Comparison of ENCODE assay signal across 8 mouse cellular contexts in the genomic region with DNA sequence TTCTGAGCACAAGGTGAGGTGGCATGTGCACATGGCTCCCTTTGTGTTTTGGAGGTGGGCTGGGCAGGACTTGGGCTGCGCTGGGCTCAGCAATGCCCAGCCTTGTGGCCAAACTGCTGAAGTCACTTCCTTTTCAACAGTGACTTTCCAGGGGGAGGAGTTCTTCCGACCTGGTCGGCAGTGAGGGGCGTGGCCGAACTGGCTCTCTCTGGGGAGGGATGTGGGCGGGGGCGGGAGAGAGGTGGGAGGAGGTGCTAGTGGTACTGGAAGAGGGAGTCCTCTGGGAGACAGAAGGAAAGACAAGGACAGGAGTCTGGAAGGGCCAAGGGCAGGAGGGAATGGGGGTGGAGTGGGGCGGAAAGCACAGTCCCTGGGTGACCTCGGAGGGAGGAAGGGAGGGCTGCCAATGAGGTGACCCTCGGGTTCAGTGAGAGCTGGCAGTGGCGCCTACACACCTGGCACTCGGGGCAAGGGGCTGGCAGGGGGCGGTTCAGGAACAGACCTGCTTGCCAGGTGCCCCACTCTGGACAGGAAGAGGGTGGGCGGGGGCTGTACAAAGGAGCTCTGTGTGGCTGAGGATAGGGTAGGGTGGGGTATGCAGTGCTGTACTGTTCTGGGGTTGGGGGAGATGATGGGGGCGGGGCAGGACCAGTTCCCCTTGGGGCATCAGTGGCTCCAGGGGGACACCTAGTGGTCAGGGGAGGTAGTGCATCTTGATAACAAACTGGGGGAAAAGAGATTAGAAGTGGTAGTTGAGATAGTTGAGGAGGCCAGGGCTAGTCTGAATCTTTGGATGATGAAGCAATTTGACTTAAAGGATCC. TPM values are rescaled to one million over a fixed set of nuclear protein-coding genes. Genes with fewer than 3 reads are reported as not detected.
DNase-seq lines count a peak whose midpoint lies in the region; ATAC-seq and TF ChIP-seq lines count a peak whose summit lies in the region.

No protein-coding gene starts in this region.

- H3K4me3 ChIP-seq in hindbrain, embryonic 13.5 days: no peak overlapping the region
- no peak overlapping the region; the same call in 1 of the 2 replicates for H3K4me3 ChIP-seq in spleen, adult 2 months (ENCODE audit: extremely low read depth, insufficient read depth, insufficient read length)

- peak; percentile 75 for DNase-seq in layer of hippocampus, adult 11-12 months (ENCODE audit: low spot score)
- no peak for DNase-seq in layer of hippocampus, adult 9-11 months
- DNase-seq in cerebellum, postnatal 14 days: peak; percentile 83 to 86
- peak; percentile 67 for DNase-seq in frontal cortex, postnatal 25 days (ENCODE audit: low spot score in 2 of 2)
- peak; percentile 62 to 66 for DNase-seq in left cerebral cortex, postnatal 25 days (ENCODE audit: low spot score in 2 of 2)
- DNase-seq in mesoderm, embryonic 11.5 days (ENCODE audit: low read depth, low spot score): peak; percentile 82
- DNase-seq in spleen, adult 2 months (ENCODE audit: low read depth in 1 of 2, low spot score in 2 of 2): peak; percentile 57 to 80

- no peaks in the 10 kb centered on the region for H3K27me3 ChIP-seq in hindbrain, embryonic 13.5 days
- H3K27me3 ChIP-seq in spleen, adult 2 months (ENCODE audit: control insufficient read depth, insufficient read depth, low read length): no peaks in the 10 kb centered on the region

- ATAC-seq in hindbrain, embryonic 13.5 days (ENCODE audit: low FRiP score): peak; percentile 66

- H3K27ac ChIP-seq in hindbrain, embryonic 13.5 days: peak overlapping the region; percentile 72; the same call in 1 of the 2 replicates
- H3K27ac ChIP-seq in spleen, adult 2 months (ENCODE audit: insufficient read depth, low read length): peak overlapping the region; percentile 59

- H3K9ac ChIP-seq in hindbrain, embryonic 13.5 days: no peak overlapping the region

- peaks cover 30% of the 10 kb centered on the region for H3K36me3 ChIP-seq in hindbrain, embryonic 13.5 days
- peaks cover 6% of the 10 kb centered on the region for H3K36me3 ChIP-seq in spleen, adult 2 months (ENCODE audit: control insufficient read depth, insufficient read depth, low read length)

- intact Hi-C loops in left cerebral cortex, postnatal 25 days (cut with DNase I): loop anchor here (1.0 to 5.0 kb wide), 2 partner anchors 45 to 241 kb away; a partner anchor contains a TSS

- no peaks in the 10 kb centered on the region for H3K9me3 ChIP-seq in hindbrain, embryonic 13.5 days

- H3K4me1 ChIP-seq in hindbrain, embryonic 13.5 days (replicated peaks): peaks cover 69% of the 10 kb centered on the region
- H3K4me1 ChIP-seq in spleen, adult 2 months (ENCODE audit: control insufficient read depth, insufficient read depth, insufficient read length): peaks cover 36% of the 10 kb centered on the region

- 0 out of 2 replicates have a peak overlapping the region, but pooled peaks have one; percentile 13 for H3K4me2 ChIP-seq in hindbrain, embryonic 13.5 days

- TF ChIP-seq POLR2A in spleen, adult 2 months (IDR thresholded peaks at IDR 0.05; ENCODE audit: low read depth, low read length): no peak

- WGBS in hindbrain, embryonic 13.5 days: 5% methylated on average over 15 of the region's 15 CpGs
- WGBS in spleen, adult 2 months: 3% methylated on average over 15 of the region's 15 CpGs

- peak; percentile 58; the same call in 1 of the 2 replicates for TF ChIP-seq CTCF in spleen, adult 2 months (IDR thresholded peaks at IDR 0.05; ENCODE audit: extremely low read depth, insufficient read depth, insufficient read length, insufficient replicate concordance)

RNA-seq across cellular contexts. Expression of a gene that starts 45.2 kb away (rescaled TPM):
- polyA plus RNA-seq in hindbrain, embryonic 13.5 days (2015; fragmentation: Nextera tagmentation; extraction: Ambion mirVana): 11.0 and 12.5 TPM in 2 replicates
- total RNA-seq in left cerebral cortex, postnatal 25 days (2021): 10 to 100 TPM; 88.2 to 97.6 TPM
- 24.3 and 25.1 TPM in 2 replicates for polyA plus RNA-seq in spleen, adult 2 months (2012; rRNA removed)
